In genomic region chr4:151919135-151919840, GRCm38 (mm10) we compare ENCODE assay signal across 12 mouse cellular contexts. TPM values are rescaled to one million over a fixed set of nuclear protein-coding genes. Genes with fewer than 3 reads are reported as not detected.
DNase-seq lines count a peak whose midpoint lies in the region; ATAC-seq lines count a peak whose summit lies in the region.
"Had no signal": no experiment of that assay in that cellular context is flagged by ENCODE, and none has a peak within 500 bp of the region (broad histone marks: within the 10 kb centered on the region; RNA-seq: fewer than 3 reads in every experiment).

No protein-coding gene starts in this region.

- intact Hi-C loops in left cerebral cortex, postnatal 10 days (cut with DNase I): no loop called here

- WGBS in hindbrain, embryonic 10.5 days: 74% methylated on average over 20 of the region's 20 CpGs
- 67% methylated on average over 20 of the region's 20 CpGs for WGBS in hindbrain, embryonic 13.5 days
- 75% methylated on average over 20 of the region's 20 CpGs for WGBS in embryonic facial prominence, embryonic 12.5 days
- 59% methylated on average over 20 of the region's 20 CpGs for WGBS in liver, embryonic 15.5 days (ENCODE audit: insufficient replicate concordance)

- H3K4me2 ChIP-seq in hindbrain, embryonic 13.5 days: no peak overlapping the region
- peak overlapping the region; percentile 52; the same call in 1 of the 2 replicates for H3K4me2 ChIP-seq in embryonic facial prominence, embryonic 12.5 days (replicated peaks)
- peak overlapping the region; percentile 56 for H3K4me2 ChIP-seq in liver, embryonic 15.5 days

- H3K36me3 ChIP-seq in erythroblast, embryonic 14.5 days (ENCODE audit: control insufficient read depth): no peaks in the 10 kb centered on the region; the same call in 1 of the 2 replicates
- no peaks in the 10 kb centered on the region for H3K36me3 ChIP-seq in hindbrain, embryonic 10.5 days
- H3K36me3 ChIP-seq in hindbrain, embryonic 13.5 days: no peaks in the 10 kb centered on the region
- H3K36me3 ChIP-seq in embryonic facial prominence, embryonic 12.5 days: no peaks in the 10 kb centered on the region
- H3K36me3 ChIP-seq in liver, embryonic 15.5 days (replicated peaks): no peaks in the 10 kb centered on the region

- H3K27me3 ChIP-seq in erythroblast, embryonic 14.5 days (ENCODE audit: control insufficient read depth): peaks cover 6% of the 10 kb centered on the region
- no peaks in the 10 kb centered on the region for H3K27me3 ChIP-seq in hindbrain, embryonic 10.5 days (ENCODE audit: insufficient read depth, poor library complexity, severe bottlenecking)
- H3K27me3 ChIP-seq in hindbrain, embryonic 13.5 days: no peaks in the 10 kb centered on the region
- no peaks in the 10 kb centered on the region for H3K27me3 ChIP-seq in embryonic facial prominence, embryonic 12.5 days
- H3K27me3 ChIP-seq in liver, embryonic 15.5 days: no peaks in the 10 kb centered on the region

- DNase-seq in hindbrain, embryonic 10.5 days (ENCODE audit: low spot score): no peak
- DNase-seq in left cerebral cortex, postnatal 10 days (ENCODE audit: extremely low spot score in 1 of 2, low spot score in 2 of 2): no peak
- no peak for DNase-seq in left cerebral cortex, adult 8-10 months (ENCODE audit: low spot score in 2 of 2)
- DNase-seq: cerebellum, adult 11 months; heart, postnatal 36 days; kidney, adult 11 months; kidney, postnatal 4 days had no signal

- H3K4me1 ChIP-seq in erythroblast, embryonic 14.5 days (ENCODE audit: control insufficient read depth): peaks cover 25% of the 10 kb centered on the region
- peaks cover 14% of the 10 kb centered on the region for H3K4me1 ChIP-seq in hindbrain, embryonic 10.5 days (replicated peaks)
- H3K4me1 ChIP-seq in hindbrain, embryonic 13.5 days (replicated peaks): peaks cover 6% of the 10 kb centered on the region
- H3K4me1 ChIP-seq in embryonic facial prominence, embryonic 12.5 days: no peaks in the 10 kb centered on the region
- H3K4me1 ChIP-seq in liver, embryonic 15.5 days (replicated peaks): peaks cover 17% of the 10 kb centered on the region

- H3K4me3 ChIP-seq in erythroblast, embryonic 14.5 days (replicated peaks): peak overlapping the region; percentile 2
- peak overlapping the region; percentile 43 for H3K4me3 ChIP-seq in hindbrain, embryonic 10.5 days
- no peak overlapping the region for H3K4me3 ChIP-seq in hindbrain, embryonic 13.5 days
- H3K4me3 ChIP-seq in embryonic facial prominence, embryonic 12.5 days: no peak overlapping the region
- 0 out of 2 replicates have a peak overlapping the region, but pooled peaks have one; percentile 23 for H3K4me3 ChIP-seq in liver, embryonic 15.5 days (replicated peaks)

- H3K27ac ChIP-seq in hindbrain, embryonic 10.5 days: no peak overlapping the region
- H3K27ac ChIP-seq in hindbrain, embryonic 13.5 days: no peak overlapping the region
- no peak overlapping the region for H3K27ac ChIP-seq in embryonic facial prominence, embryonic 12.5 days
- H3K27ac ChIP-seq in liver, embryonic 15.5 days (replicated peaks): 0 out of 2 replicates have a peak overlapping the region, but pooled peaks have one; percentile 8

- no peak for ATAC-seq in erythroblast, adult 5-6 weeks (replicated peaks; ENCODE audit: low FRiP score, poor library complexity, severe bottlenecking)
- no peak for ATAC-seq in hindbrain, embryonic 13.5 days (ENCODE audit: low FRiP score)
- ATAC-seq in embryonic facial prominence, embryonic 12.5 days (ENCODE audit: insufficient number of reproducible peaks, insufficient read depth, low FRiP score, low TSS enrichment): no peak
- no peak; the same call in none of the 2 replicates for ATAC-seq in liver, embryonic 15.5 days (ENCODE audit: insufficient read depth)

- H3K9ac ChIP-seq in hindbrain, embryonic 13.5 days: no peak overlapping the region
- H3K9ac ChIP-seq in embryonic facial prominence, embryonic 12.5 days: no peak overlapping the region
- H3K9ac ChIP-seq in liver, embryonic 15.5 days: no peak overlapping the region

- H3K9me3 ChIP-seq in erythroblast, embryonic 14.5 days (ENCODE audit: control insufficient read depth, low read length): peaks cover 33% of the 10 kb centered on the region
- H3K9me3 ChIP-seq in hindbrain, embryonic 10.5 days: peaks cover 13% of the 10 kb centered on the region
- no peaks in the 10 kb centered on the region; the same call in 1 of the 2 replicates for H3K9me3 ChIP-seq in hindbrain, embryonic 13.5 days
- H3K9me3 ChIP-seq in embryonic facial prominence, embryonic 12.5 days: no peaks in the 10 kb centered on the region
- no peaks in the 10 kb centered on the region for H3K9me3 ChIP-seq in liver, embryonic 15.5 days (replicated peaks)

RNA-seq across cellular contexts. Expression of gene Dnajc11, which starts 14.2 kb away (rescaled TPM):
- polyA plus RNA-seq in erythroblast, embryonic 14.5 days (2012): 7.6 and 11.2 TPM in 2 replicates
- 17.1 and 26.3 TPM in 2 replicates for total RNA-seq in erythroblast, adult 5-6 weeks (2015; ENCODE audit: low replicate concordance)
- 39.4 and 50.2 TPM in 2 replicates for total RNA-seq in erythroblast, adult 5-6 weeks (2017; ENCODE audit: low replicate concordance)
- polyA plus RNA-seq in hindbrain, embryonic 10.5 days (2016; fragmentation: Nextera tagmentation; extraction: Ambion mirVana): 102 and 108 TPM in 2 replicates
- 84.3 and 86.5 TPM in 2 replicates for polyA plus RNA-seq in hindbrain, embryonic 13.5 days (2015; fragmentation: Nextera tagmentation; extraction: Ambion mirVana)
- 78.2 and 86.6 TPM in 2 replicates for polyA plus RNA-seq in embryonic facial prominence, embryonic 12.5 days (2016; fragmentation: Nextera tagmentation; extraction: Ambion mirVana)
- polyA plus RNA-seq in liver, embryonic 15.5 days (2015; fragmentation: Nextera tagmentation; extraction: Ambion mirVana): 45.5 and 49.1 TPM in 2 replicates
- 10 to 100 TPM; 55.1 to 70.9 TPM for total RNA-seq in left cerebral cortex, postnatal 10 days (2021)
- total RNA-seq in left cerebral cortex, adult 8-10 months (2022): 10 to 100 TPM; 51.5 to 75.7 (median 62.5) TPM

RNA-seq across cellular contexts. Expression of gene Camta1, which starts 57.6 kb away (rescaled TPM):
- 1.3 and 1.8 TPM in 2 replicates for polyA plus RNA-seq in erythroblast, embryonic 14.5 days (2012)
- 11.7 and 27.8 TPM in 2 replicates for total RNA-seq in erythroblast, adult 5-6 weeks (2015; ENCODE audit: low replicate concordance)
- total RNA-seq in erythroblast, adult 5-6 weeks (2017; ENCODE audit: low replicate concordance): 4.9 and 25.7 TPM in 2 replicates
- polyA plus RNA-seq in hindbrain, embryonic 10.5 days (2016; fragmentation: Nextera tagmentation; extraction: Ambion mirVana): 111 and 140 TPM in 2 replicates
- 159 and 162 TPM in 2 replicates for polyA plus RNA-seq in hindbrain, embryonic 13.5 days (2015; fragmentation: Nextera tagmentation; extraction: Ambion mirVana)
- polyA plus RNA-seq in embryonic facial prominence, embryonic 12.5 days (2016; fragmentation: Nextera tagmentation; extraction: Ambion mirVana): 107 and 115 TPM in 2 replicates
- polyA plus RNA-seq in liver, embryonic 15.5 days (2015; fragmentation: Nextera tagmentation; extraction: Ambion mirVana): 27.4 and 31.1 TPM in 2 replicates
- 100 to 1,000 TPM; 200 to 223 TPM for total RNA-seq in left cerebral cortex, postnatal 10 days (2021)
- 100 to 1,000 TPM; 236 to 263 (median 255) TPM for total RNA-seq in left cerebral cortex, adult 8-10 months (2022)

Comparison
In these comparisons a context has a peak if more than half of its experiments do, and no peak if none do; other contexts are left out.
1. H3K4me3 ChIP-seq: peak in erythroblast, embryonic 14.5 days (single experiment), hindbrain, embryonic 10.5 days (single experiment) and liver, embryonic 15.5 days (single experiment); none in hindbrain, embryonic 13.5 days (single experiment) and embryonic facial prominence, embryonic 12.5 days (single experiment).
2. RNA of gene Camta1, which starts 57.6 kb away (polyA plus RNA-seq): 159 to 162 TPM in hindbrain, embryonic 13.5 days, 111 to 140 TPM in hindbrain, embryonic 10.5 days, 107 to 115 TPM in embryonic facial prominence, embryonic 12.5 days and 27.4 to 31.1 TPM in liver, embryonic 15.5 days; 1.3 to 1.8 TPM in erythroblast, embryonic 14.5 days; every median in the first group is over 10 times any median in the second.